Mouse (Mus musculus): ENCODE results near the gene Slc39a1. TPM values are rescaled to one million over a fixed set of nuclear protein-coding genes. Genes with fewer than 3 reads are reported as not detected.

Gene Slc39a1
- 106 and 108 TPM in 2 replicates for total RNA-seq (2021)
- long read RNA-seq, experiment 1, transcript Slc39a1-201 (4 exons, 2,364 nt) = major isoform, 58 of 69 reads
- long read RNA-seq, experiment 1, partial matches to known transcripts = 8 of 69 reads
- long read RNA-seq, experiment 1, other reads (novel, unspliced or antisense) = 3 of 69 reads
- long read RNA-seq, experiment 2, transcript Slc39a1-201 (4 exons, 2,364 nt) = major isoform, 26 of 29 reads
- long read RNA-seq, experiment 2, partial matches to known transcripts = 1 of 29 reads
- long read RNA-seq, experiment 2, other reads (novel, unspliced or antisense) = 2 of 29 reads

GRCm38 (mm10) chr3:90247960-90248745, at the start of gene Slc39a1:
TSS of gene Slc39a1 (plus strand) at chr3:90248172.
- DNase-seq = peak; percentile 95

- no peak for DNase-seq
Observed at GRCm38 (mm10) chr3:90202884-90203283, 45.1 kb upstream of the Slc39a1 start.

- no peak for DNase-seq
Observed at GRCm38 (mm10) chr3:90203619-90204018, 44.4 kb upstream of the Slc39a1 start.

GRCm38 (mm10) chr3:90204582-90204981, 43.4 kb upstream of the Slc39a1 start:
- no peak for DNase-seq

- no peak for DNase-seq
Observed at GRCm38 (mm10) chr3:90208662-90209061, 39.3 kb upstream of the Slc39a1 start.

GRCm38 (mm10) chr3:90209908-90210566, 37.9 kb upstream of the Slc39a1 start:
- DNase-seq = no peak

GRCm38 (mm10) chr3:90211475-90212398, 36.2 kb upstream of the Slc39a1 start:
- no peak for DNase-seq

- no peak for DNase-seq
Observed at GRCm38 (mm10) chr3:90212723-90213122, 35.2 kb upstream of the Slc39a1 start.

- peak; percentile 89 for DNase-seq
Observed at GRCm38 (mm10) chr3:90213377-90213866, 34.5 kb upstream of the Slc39a1 start, which contains the start of the genes Rps27 and Rab13. TSS of gene Rps27 (minus strand) at chr3:90213651. TSS of gene Rab13 (plus strand) at chr3:90213695.

- DNase-seq = peak; percentile 32
Observed at GRCm38 (mm10) chr3:90213956-90214684, 33.9 kb upstream of the Slc39a1 start.

- DNase-seq = no peak
Observed at GRCm38 (mm10) chr3:90215825-90216380, 32.1 kb upstream of the Slc39a1 start.

- DNase-seq = peak; percentile 66
Observed at GRCm38 (mm10) chr3:90220088-90220487, 27.9 kb upstream of the Slc39a1 start.

- DNase-seq = peak; percentile 92
Observed at GRCm38 (mm10) chr3:90220531-90220951, 27.4 kb upstream of the Slc39a1 start.

GRCm38 (mm10) chr3:90221123-90221522, 26.8 kb upstream of the Slc39a1 start:
- DNase-seq = no peak

- no peak for DNase-seq
Observed at GRCm38 (mm10) chr3:90222455-90222854, 25.5 kb upstream of the Slc39a1 start.

- DNase-seq = no peak
Observed at GRCm38 (mm10) chr3:90222941-90223340, 25.0 kb upstream of the Slc39a1 start.

GRCm38 (mm10) chr3:90224331-90224730, 23.6 kb upstream of the Slc39a1 start:
- no peak for DNase-seq

GRCm38 (mm10) chr3:90231075-90231474, 16.9 kb upstream of the Slc39a1 start:
- DNase-seq = no peak

- peak; percentile 96 for DNase-seq
Observed at GRCm38 (mm10) chr3:90231507-90232333, 16.3 kb upstream of the Slc39a1 start, which contains the start of gene Jtb. TSS of gene Jtb (plus strand) at chr3:90231597.

All from adrenal gland, postnatal 14 days (tissue).